Mouse (Mus musculus) cerebellum, postnatal 36 days (tissue): Measurements from ENCODE around the gene Gm42906.

ENCODE experiments used
- DNase-seq, 2 experiments: peaks; one replicate each; pipeline ENCODE4 v3.0.0; 2021 to 2022; ENCODE audit warnings: mixed read lengths in 2 of 2

The Gm42906 gene

GRCm38 (mm10) chr5:151183656-151184240, 244.2 kb downstream of the Gm42906 start:
- no peak for DNase-seq

- DNase-seq = no peak
Measured at GRCm38 (mm10) chr5:151181288-151181687, 246.7 kb downstream of the Gm42906 start.

GRCm38 (mm10) chr5:151180176-151180785, 247.7 kb downstream of the Gm42906 start:
- DNase-seq = no peak

- no peak for DNase-seq
Measured at GRCm38 (mm10) chr5:151177171-151177570, 250.8 kb downstream of the Gm42906 start.

- no peak for DNase-seq
Measured at GRCm38 (mm10) chr5:151175897-151176313, 252.1 kb downstream of the Gm42906 start.

GRCm38 (mm10) chr5:151174485-151175460, 253.2 kb downstream of the Gm42906 start:
- no peak for DNase-seq

GRCm38 (mm10) chr5:151173774-151174173, 254.2 kb downstream of the Gm42906 start:
- no peak for DNase-seq

GRCm38 (mm10) chr5:151170168-151170750, 257.7 kb downstream of the Gm42906 start:
- DNase-seq = no peak

- DNase-seq = no peak
Measured at GRCm38 (mm10) chr5:151168191-151168590, 259.8 kb downstream of the Gm42906 start.

GRCm38 (mm10) chr5:151167641-151168040, 260.3 kb downstream of the Gm42906 start:
- no peak for DNase-seq

GRCm38 (mm10) chr5:151166266-151166665, 261.7 kb downstream of the Gm42906 start:
- DNase-seq = peak in 1 of 2 experiments; percentile 9

- no peak for DNase-seq
Measured at GRCm38 (mm10) chr5:151165381-151166016, 262.5 kb downstream of the Gm42906 start.

GRCm38 (mm10) chr5:151164815-151165214, 263.1 kb downstream of the Gm42906 start:
- DNase-seq = no peak

GRCm38 (mm10) chr5:151162642-151163041, 265.3 kb downstream of the Gm42906 start:
- no peak for DNase-seq

GRCm38 (mm10) chr5:151155247-151155646, 272.7 kb downstream of the Gm42906 start:
- no peak for DNase-seq

- no peak for DNase-seq
Measured at GRCm38 (mm10) chr5:151154780-151155179, 273.2 kb downstream of the Gm42906 start.

GRCm38 (mm10) chr5:151154030-151154429, 273.9 kb downstream of the Gm42906 start:
- no peak for DNase-seq

- DNase-seq = no peak
Measured at GRCm38 (mm10) chr5:151151549-151151948, 276.4 kb downstream of the Gm42906 start.

- no peak for DNase-seq
Measured at GRCm38 (mm10) chr5:151149509-151149908, 278.5 kb downstream of the Gm42906 start.

- no peak for DNase-seq
Measured at GRCm38 (mm10) chr5:151148079-151148478, 279.9 kb downstream of the Gm42906 start.

GRCm38 (mm10) chr5:151145807-151146206, 282.2 kb downstream of the Gm42906 start:
- DNase-seq = no peak

GRCm38 (mm10) chr5:151143955-151144354, 284.0 kb downstream of the Gm42906 start:
- no peak for DNase-seq
